In genomic region chr17:41122939-41123338, GRCm38 (mm10) we compare ENCODE assay signal across 20 mouse cellular contexts.
"Had no signal": no experiment of that assay in that cellular context is flagged by ENCODE, and none has a peak within 500 bp of the region (broad histone marks: within the 10 kb centered on the region; RNA-seq: fewer than 3 reads in every experiment).

No protein-coding gene starts in this region.

- H3K27me3 ChIP-seq: lung, embryonic 15.5 days; megakaryocyte, embryonic 14.5 days; midbrain, embryonic 13.5 days; midbrain, embryonic 15.5 days; neural tube, embryonic 12.5 days; stomach, embryonic 15.5 days had no signal

- ATAC-seq: liver, postnatal 0 days; lung, postnatal 0 days; midbrain, embryonic 13.5 days; midbrain, embryonic 15.5 days had no signal

- H3K4me1 ChIP-seq: lung, embryonic 15.5 days; megakaryocyte, embryonic 14.5 days; midbrain, embryonic 13.5 days; midbrain, embryonic 15.5 days; stomach, embryonic 15.5 days had no signal

- H3K9me3 ChIP-seq: lung, embryonic 15.5 days; megakaryocyte, embryonic 14.5 days; midbrain, embryonic 13.5 days; midbrain, embryonic 15.5 days; neural tube, embryonic 12.5 days; stomach, embryonic 15.5 days had no signal

- H3K4me3 ChIP-seq: lung, embryonic 15.5 days; megakaryocyte, embryonic 14.5 days; midbrain, embryonic 13.5 days; midbrain, embryonic 15.5 days; neural tube, embryonic 12.5 days; stomach, embryonic 15.5 days had no signal

- H3K4me2 ChIP-seq: lung, embryonic 15.5 days; midbrain, embryonic 11.5 days; midbrain, embryonic 13.5 days; midbrain, embryonic 15.5 days; neural tube, embryonic 12.5 days; stomach, embryonic 15.5 days had no signal

- DNase-seq: liver, postnatal 0 days; lung, adult 2 months; lung, postnatal 14 days; lung, postnatal 36 days; right cerebral cortex, postnatal 25 days; right cerebral cortex, postnatal 4 days; spleen, adult 18-20 months; thymus, adult 2 months; thymus, postnatal 25 days; thymus, postnatal 4 days had no signal

- H3K36me3 ChIP-seq: lung, embryonic 15.5 days; midbrain, embryonic 13.5 days; midbrain, embryonic 15.5 days; neural tube, embryonic 12.5 days; stomach, embryonic 15.5 days had no signal

- H3K27ac ChIP-seq: lung, embryonic 15.5 days; macrophage; midbrain, embryonic 13.5 days; midbrain, embryonic 15.5 days; neural tube, embryonic 12.5 days; stomach, embryonic 15.5 days; stomach, postnatal 0 days had no signal

- H3K9ac ChIP-seq: liver, postnatal 0 days; lung, embryonic 15.5 days; midbrain, embryonic 13.5 days; midbrain, embryonic 15.5 days; neural tube, embryonic 12.5 days; stomach, embryonic 15.5 days had no signal
